Mouse (Mus musculus) heart, postnatal 0 days (tissue): ENCODE measurements around the gene Arpp21. TPM values are rescaled to one million over a fixed set of nuclear protein-coding genes. Genes with fewer than 3 reads are reported as not detected.

Experiments
- ATAC-seq: fragments of 200-750 bp; cut with Nextera tagmentation; 2 replicates; pipeline ENCODE4 v1.8.0; 2017; ENCODE audit warnings: low read depth, moderate number of reproducible peaks, moderate library complexity; ENCODE audit not compliant: insufficient read depth
- DNase-seq: peaks from one replicate; pipeline ENCODE4 v3.0.0-alpha.2; 2016; ENCODE audit warnings: low spot score
- H3K27ac ChIP-seq: fragments of 300-500 bp; sonication (generic); 2 replicates; pipeline ENCODE4 v1.5.1; 2014; ENCODE audit warnings: low read depth, mild to moderate bottlenecking
- H3K27me3 ChIP-seq: fragments of 300-500 bp; sonication (generic); 2 replicates; pipeline ENCODE4 v1.6.1; 2014; ENCODE audit warnings: low read length, mixed read lengths; ENCODE audit not compliant: control insufficient read depth, insufficient read depth
- H3K36me3 ChIP-seq: fragments of 300-500 bp; sonication (generic); replicated peaks from 2 replicates; pipeline ENCODE4 v1.6.1; 2014; ENCODE audit warnings: low read length, mixed read lengths; ENCODE audit not compliant: control insufficient read depth, insufficient read depth
- H3K4me1 ChIP-seq: fragments of 300-500 bp; sonication (generic); 2 replicates; pipeline ENCODE4 v1.6.1; 2014; ENCODE audit warnings: antibody characterized with exemption; ENCODE audit not compliant: control insufficient read depth, insufficient read depth
- H3K4me2 ChIP-seq: fragments of 300-500 bp; sonication (generic); 2 replicates; pipeline ENCODE4 v1.6.1; 2014; ENCODE audit warnings: low read depth, mild to moderate bottlenecking, low read length, moderate library complexity
- H3K4me3 ChIP-seq: fragments of 300-500 bp; sonication (generic); 2 replicates; pipeline ENCODE4 v1.5.1; 2014; ENCODE audit warnings: low read depth, low read length
- H3K9ac ChIP-seq: fragments of 300-500 bp; sonication (generic); replicated peaks from 2 replicates; pipeline ENCODE4 v1.6.1; 2014; ENCODE audit warnings: low read depth, low read length, mixed read lengths
- H3K9me3 ChIP-seq: fragments of 300-500 bp; sonication (generic); replicated peaks from 2 replicates; pipeline ENCODE4 v1.6.1; 2016; ENCODE audit warnings: low read length; ENCODE audit not compliant: control insufficient read depth
- CTCF ChIP-seq: IDR thresholded peaks from 2 replicates; pipeline ENCODE4 v1.5.1; 2016; ENCODE audit warnings: antibody characterized with exemption, control low read depth, low read depth
- EP300 ChIP-seq: IDR thresholded peaks from 2 replicates; pipeline ENCODE4 v1.6.1; 2016; ENCODE audit warnings: antibody characterized with exemption, low read depth
- whole genome bisulfite sequencing: fragments of 180-500 bp; shearing (Covaris S2); extraction: QIAGEN DNeasy Blood & Tissue Kit; methylation state at CpG from one replicate; pipeline ENCODE4 v1.1.7; 2014; 5-methylcytosine and 5-hydroxymethylcytosine counted together
- polyA plus RNA-seq: library from polyadenylated mRNA; unstranded; fragments of >200 nt; fragmentation: Nextera tagmentation; extraction: Ambion mirVana; gene quantifications from 2 replicates; pipeline ENCODE4 v1.2.1, GENCODE M21; 2015
- total RNA-seq: library from RNA; depleted of rRNA; stranded (reverse); fragments of >200 nt; gene quantifications from 2 replicates; pipeline ENCODE4 v1.2.3, GENCODE M21; 2014; ENCODE audit warnings: low replicate concordance

Arpp21 gene
- total and polyA plus RNA-seq, 2 experiments from 2014 or later: 0.99 to 2.7 TPM

GRCm38 (mm10) chr9:112176317-112176716, 59.4 kb downstream of the Arpp21 start:
- DNase-seq: no peak
- no peaks in the 10 kb centered on the region for H3K9me3 ChIP-seq
- H3K9ac ChIP-seq: no peak overlapping the region
- H3K4me1 ChIP-seq: peaks cover 5% of the 10 kb centered on the region
- 62% methylated on average over 6 of the region's 6 CpGs for WGBS
- TF ChIP-seq EP300 (no peak), CTCF (no peak)
- no peaks in the 10 kb centered on the region for H3K36me3 ChIP-seq
- ATAC-seq: no peak
- H3K27ac ChIP-seq: no peak overlapping the region
- H3K4me2 ChIP-seq: no peak overlapping the region
- H3K27me3 ChIP-seq: no peaks in the 10 kb centered on the region
- no peak overlapping the region for H3K4me3 ChIP-seq

- Histone ChIP-seq H3K4me3 (peak overlapping the region; percentile 6; the same call in 1 of the 2 replicates), H3K36me3 (no peaks in the 10 kb centered on the region), H3K27ac (no peak overlapping the region), H3K4me2 (peak overlapping the region; percentile 48), H3K9ac (no peak overlapping the region), H3K4me1 (peaks cover 5% of the 10 kb centered on the region), H3K9me3 (no peaks in the 10 kb centered on the region), H3K27me3 (no peaks in the 10 kb centered on the region)
- TF ChIP-seq EP300 (no peak), CTCF (no peak)
- ATAC-seq: no peak; the same call in 1 of the 2 replicates
- DNase-seq: no peak
- WGBS: 17% methylated on average over 15 of the region's 15 CpGs
Observed at GRCm38 (mm10) chr9:112174407-112175357, 61.1 kb downstream of the Arpp21 start.

- no peak for ATAC-seq
- Histone ChIP-seq H3K9ac (no peak overlapping the region), H3K4me2 (no peak overlapping the region), H3K27ac (no peak overlapping the region), H3K9me3 (no peaks in the 10 kb centered on the region), H3K36me3 (no peaks in the 10 kb centered on the region), H3K4me3 (no peak overlapping the region), H3K4me1 (peaks cover 5% of the 10 kb centered on the region), H3K27me3 (no peaks in the 10 kb centered on the region)
- TF ChIP-seq EP300 (no peak), CTCF (no peak)
- no peak for DNase-seq
- WGBS: 63% methylated on average over 5 of the region's 5 CpGs
Observed at GRCm38 (mm10) chr9:112173778-112174177, 62.0 kb downstream of the Arpp21 start.

- DNase-seq (no peak), ATAC-seq (no peak)
- Histone ChIP-seq H3K4me1 (no peaks in the 10 kb centered on the region), H3K27ac (no peak overlapping the region), H3K9ac (no peak overlapping the region), H3K9me3 (no peaks in the 10 kb centered on the region), H3K4me2 (no peak overlapping the region), H3K36me3 (no peaks in the 10 kb centered on the region), H3K27me3 (no peaks in the 10 kb centered on the region), H3K4me3 (no peak overlapping the region)
- TF ChIP-seq CTCF (no peak), EP300 (no peak)
- 78% methylated on average over 4 of the region's 4 CpGs for WGBS
Observed at GRCm38 (mm10) chr9:112164677-112165076, 71.1 kb downstream of the Arpp21 start.

GRCm38 (mm10) chr9:112160981-112161380, 74.8 kb downstream of the Arpp21 start:
- Histone ChIP-seq H3K36me3 (no peaks in the 10 kb centered on the region), H3K4me3 (no peak overlapping the region), H3K9ac (no peak overlapping the region), H3K27ac (no peak overlapping the region), H3K4me1 (no peaks in the 10 kb centered on the region), H3K9me3 (no peaks in the 10 kb centered on the region), H3K27me3 (no peaks in the 10 kb centered on the region), H3K4me2 (no peak overlapping the region)
- ATAC-seq (0 out of 2 replicates have a peak, but pooled peaks have one; percentile 41), DNase-seq (no peak)
- TF ChIP-seq EP300 (no peak), CTCF (no peak)
- 72% methylated on average over 2 of the region's 2 CpGs for WGBS
